Mouse (Mus musculus) embryo, embryonic 11 days (tissue): ENCODE results near the gene Cdk2ap1.
"Not testable (repeated sequence)": the region's sequence is repeated elsewhere in the genome, so short reads cannot be mapped to it uniquely, and the experiment has no call there.

ENCODE experiments used
- DNase-seq: peaks from one replicate; pipeline ENCODE4 v3.0.0-alpha.2; 2015

Gene Cdk2ap1

GRCm38 (mm10) chr5:124362982-124363381 lies at the start of gene Cdk2ap1:
Gene Cdk2ap1 (minus strand): TSS chr5:124363082.
- DNase-seq: not testable (repeated sequence)

- no peak for DNase-seq
Measured at GRCm38 (mm10) chr5:124412163-124412562, 49.3 kb upstream of the Cdk2ap1 start.

DNA sequence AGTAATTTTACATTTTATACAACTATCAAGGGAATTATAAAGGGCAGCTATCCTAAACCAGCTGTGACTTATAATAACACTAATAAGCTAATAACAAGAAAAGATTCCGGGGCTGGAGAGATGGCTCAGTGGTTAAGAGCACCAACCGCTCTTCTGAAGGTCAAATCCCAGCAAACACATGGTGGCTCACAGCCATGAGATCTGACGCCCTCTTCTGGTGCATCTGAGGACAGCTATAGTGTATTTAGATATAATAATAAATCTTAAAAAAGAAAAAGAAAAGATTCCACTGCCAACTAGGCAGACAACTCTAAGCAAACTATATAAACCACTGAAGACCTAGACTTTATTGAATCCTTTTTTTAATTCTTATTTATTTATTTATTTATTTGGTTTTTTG lies 47.9 kb upstream of the Cdk2ap1 start:
- DNase-seq: no peak

- DNase-seq: no peak
Measured at GRCm38 (mm10) chr5:124393726-124394125, 30.8 kb upstream of the Cdk2ap1 start.

- DNase-seq: no peak
Measured at GRCm38 (mm10) chr5:124392412-124392811, 29.5 kb upstream of the Cdk2ap1 start.

DNA sequence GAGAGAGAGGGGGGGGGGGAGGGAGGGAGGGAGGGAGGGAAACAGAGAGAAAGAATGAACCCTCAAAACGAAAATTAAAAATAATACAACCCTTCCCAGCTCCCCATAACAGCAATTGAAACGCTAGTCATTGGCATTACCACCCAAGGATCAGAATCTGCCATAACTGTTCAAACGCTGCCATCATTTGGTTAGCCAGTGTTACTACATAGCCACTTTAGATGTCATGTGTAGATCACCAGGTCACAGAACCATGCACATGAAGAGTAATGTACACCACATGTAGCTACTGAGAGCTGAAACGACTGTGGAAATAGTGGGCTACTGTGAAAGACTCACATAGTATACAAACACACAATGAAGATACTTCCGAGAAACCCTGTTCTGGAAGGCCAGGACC lies 25.1 kb upstream of the Cdk2ap1 start:
- DNase-seq: peak; percentile 33

- DNase-seq: no peak
Measured at GRCm38 (mm10) chr5:124380121-124380520, 17.2 kb upstream of the Cdk2ap1 start.

- DNase-seq: no peak
Measured at GRCm38 (mm10) chr5:124377149-124377548, 14.3 kb upstream of the Cdk2ap1 start.

DNA sequence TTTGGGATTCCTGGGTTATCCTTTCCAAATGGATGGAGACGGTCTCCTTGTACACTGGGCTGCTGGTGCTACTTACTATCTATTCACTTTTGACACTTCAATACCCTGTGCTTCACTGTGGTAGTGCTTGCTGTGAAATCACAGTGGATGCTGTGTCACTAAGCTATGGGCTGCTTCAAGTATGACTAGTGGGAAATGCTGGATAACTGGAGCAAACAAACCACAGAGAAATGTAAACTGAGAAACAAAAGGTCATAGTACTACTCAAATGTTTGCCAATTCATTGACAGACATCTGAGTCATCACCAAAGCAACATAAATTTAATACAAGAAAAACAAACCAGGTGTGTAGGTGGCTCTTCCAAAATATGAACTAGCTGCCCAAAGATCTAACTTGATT lies 13.5 kb upstream of the Cdk2ap1 start:
- DNase-seq: no peak

DNA sequence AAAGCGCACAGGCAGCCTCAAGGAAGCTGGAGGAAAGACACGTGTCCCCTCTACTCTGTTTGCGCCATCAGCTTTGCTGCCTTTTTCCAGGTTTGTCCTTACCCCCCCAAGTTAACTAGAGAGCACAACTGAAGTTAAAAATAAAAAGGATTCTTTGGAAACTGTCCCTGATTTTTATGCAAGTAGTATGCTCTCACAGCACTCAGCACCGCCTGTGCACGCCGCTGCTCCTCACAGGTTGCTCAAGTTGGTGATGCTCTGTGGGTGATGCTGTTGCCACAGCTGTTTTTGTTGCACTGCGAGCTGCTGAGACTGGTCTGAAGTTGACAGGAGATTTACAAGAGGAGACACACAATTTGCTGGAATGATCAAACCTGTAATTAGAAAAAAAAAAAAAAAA lies 11.4 kb upstream of the Cdk2ap1 start:
- DNase-seq: no peak

DNA sequence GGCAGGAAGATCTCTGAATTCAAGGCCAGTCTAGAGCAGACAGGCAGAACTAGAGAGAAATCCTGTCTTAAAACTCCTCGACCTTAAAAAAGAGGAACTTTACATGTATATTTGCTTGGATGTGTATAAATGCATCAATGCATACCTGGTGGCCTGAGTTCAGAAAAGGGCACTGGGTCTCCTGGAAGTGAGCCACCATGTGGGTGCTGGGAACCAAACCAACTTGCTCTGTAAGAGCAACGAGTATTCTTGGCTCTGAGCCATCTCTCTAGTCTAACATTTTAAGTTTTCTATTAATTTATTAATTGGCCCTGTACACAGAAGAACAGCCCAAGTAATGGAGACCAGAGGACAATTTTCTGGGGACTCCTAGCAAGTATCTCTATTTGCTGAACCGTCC lies 3.8 kb upstream of the Cdk2ap1 start:
- DNase-seq: no peak

GRCm38 (mm10) chr5:124365754-124366153 lies 2.9 kb upstream of the Cdk2ap1 start:
- DNase-seq: no peak

DNA sequence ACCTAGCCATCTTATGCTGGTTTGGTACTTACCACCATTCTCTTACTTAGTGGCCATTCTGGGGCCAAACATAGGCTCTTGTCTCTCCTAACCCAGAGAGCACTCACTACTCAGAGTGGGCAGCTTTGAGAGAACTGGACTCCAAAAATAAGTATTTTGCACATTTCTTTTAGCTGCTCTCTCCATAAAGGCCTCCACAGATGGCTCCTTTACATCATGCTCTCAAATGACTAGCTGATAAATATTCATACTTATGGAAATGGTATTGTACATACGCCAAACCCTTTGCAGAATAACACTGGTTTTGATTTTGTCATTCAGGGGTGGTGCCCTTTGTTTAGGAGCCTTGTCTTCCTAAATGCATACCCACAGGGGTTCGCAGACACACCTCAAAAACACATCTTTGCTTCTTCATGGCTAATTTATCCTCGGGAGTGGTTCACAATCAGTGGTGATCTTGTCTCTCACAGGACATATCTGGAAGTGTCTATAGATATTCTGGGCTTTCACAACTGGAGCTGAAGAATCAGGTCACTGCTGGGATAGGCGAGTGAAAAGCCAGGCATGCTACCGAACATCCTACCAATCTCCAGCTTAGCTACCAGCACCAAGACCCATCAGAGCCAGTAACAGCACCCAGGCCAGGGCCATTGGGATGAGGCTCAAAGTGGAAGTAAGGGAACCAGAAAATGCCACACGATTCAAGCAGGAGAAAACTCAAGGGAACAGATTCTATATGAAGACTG lies 1.5 kb upstream of the Cdk2ap1 start:
- no peak for DNase-seq

- no peak for DNase-seq
Measured at GRCm38 (mm10) chr5:124359641-124360040, 3.2 kb downstream of the Cdk2ap1 start.

- no peak for DNase-seq
Measured at GRCm38 (mm10) chr5:124356695-124357094, 6.2 kb downstream of the Cdk2ap1 start.

GRCm38 (mm10) chr5:124355425-124355959 lies 7.4 kb downstream of the Cdk2ap1 start:
- DNase-seq: no peak

- peak; percentile 79 for DNase-seq
Measured at GRCm38 (mm10) chr5:124354574-124355424, 8.1 kb downstream of the Cdk2ap1 start.

- peak; percentile 71 for DNase-seq
Measured at GRCm38 (mm10) chr5:124353726-124354547, 8.9 kb downstream of the Cdk2ap1 start.

DNA sequence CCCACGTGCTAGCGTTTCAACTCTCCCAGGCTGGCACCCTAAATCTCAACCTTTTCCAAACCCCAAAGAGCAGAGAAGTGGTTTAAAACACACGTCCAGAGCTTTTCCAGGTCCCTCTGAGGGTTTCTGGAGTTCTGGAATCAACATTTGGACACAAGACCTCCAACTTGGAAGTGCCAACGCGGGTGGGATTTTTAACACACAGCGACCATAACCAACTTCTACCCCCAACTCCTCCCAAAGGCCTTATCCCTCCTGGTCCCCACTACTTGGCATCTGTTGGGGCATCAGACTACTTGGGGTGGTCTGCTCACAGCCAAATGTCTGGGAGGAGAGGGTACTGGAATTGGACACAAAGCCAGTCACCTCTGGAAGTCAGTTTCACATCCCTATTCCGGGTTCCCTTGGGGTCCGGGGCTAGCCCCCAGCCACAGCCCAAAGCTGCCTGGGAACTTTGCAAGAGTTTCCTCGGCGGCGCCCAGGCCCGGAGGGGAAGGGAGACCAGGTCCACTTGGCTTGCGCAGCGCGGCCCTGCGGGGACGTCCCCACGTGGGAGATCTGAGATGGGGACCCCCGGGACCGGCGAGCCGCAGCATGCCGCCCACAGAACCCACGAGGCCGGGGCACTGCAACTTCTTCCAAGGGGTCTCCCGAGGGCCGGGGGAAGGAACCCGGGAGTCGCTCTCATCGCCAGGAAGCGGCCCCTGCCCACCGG lies 9.7 kb downstream of the Cdk2ap1 start:
- DNase-seq: peak; percentile 57

DNA sequence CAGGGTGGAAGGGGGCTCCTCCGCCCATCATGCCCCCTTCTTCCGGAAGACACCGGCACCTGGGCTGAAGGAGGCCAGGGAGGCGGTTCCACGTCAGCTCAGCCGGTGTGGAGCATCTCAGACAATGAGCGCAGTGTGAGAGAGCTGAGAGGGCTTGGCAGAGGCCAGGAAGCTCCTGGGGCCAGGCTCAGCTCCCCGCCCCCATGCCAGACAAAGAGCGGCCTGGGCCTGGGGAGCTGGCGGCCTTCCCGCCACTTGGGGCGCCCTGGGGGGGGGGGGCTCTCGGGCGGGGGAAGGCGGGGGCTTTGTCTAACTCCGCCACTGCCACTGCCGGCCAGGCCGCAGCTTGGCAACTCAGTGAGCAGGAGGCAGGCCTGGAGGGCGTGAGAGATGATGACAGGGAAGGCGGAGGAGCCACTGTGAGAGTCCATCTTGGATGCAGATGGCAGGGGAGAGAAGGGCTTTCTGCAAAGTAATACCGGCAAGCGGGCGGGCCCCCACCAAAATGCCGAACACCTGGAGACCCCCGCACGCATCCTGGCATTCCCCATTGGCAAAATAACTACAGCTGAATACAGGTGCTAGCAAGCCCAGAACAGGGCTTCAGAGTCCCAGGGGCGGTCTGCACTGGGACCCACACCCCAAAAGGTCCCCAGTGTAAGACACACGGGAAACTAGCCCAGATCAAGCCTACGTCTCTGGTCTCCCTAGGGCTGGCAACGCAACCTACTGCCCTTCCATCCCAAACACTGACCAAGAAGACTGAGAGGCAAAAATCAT lies 10.6 kb downstream of the Cdk2ap1 start:
- DNase-seq: peak; percentile 94

DNA sequence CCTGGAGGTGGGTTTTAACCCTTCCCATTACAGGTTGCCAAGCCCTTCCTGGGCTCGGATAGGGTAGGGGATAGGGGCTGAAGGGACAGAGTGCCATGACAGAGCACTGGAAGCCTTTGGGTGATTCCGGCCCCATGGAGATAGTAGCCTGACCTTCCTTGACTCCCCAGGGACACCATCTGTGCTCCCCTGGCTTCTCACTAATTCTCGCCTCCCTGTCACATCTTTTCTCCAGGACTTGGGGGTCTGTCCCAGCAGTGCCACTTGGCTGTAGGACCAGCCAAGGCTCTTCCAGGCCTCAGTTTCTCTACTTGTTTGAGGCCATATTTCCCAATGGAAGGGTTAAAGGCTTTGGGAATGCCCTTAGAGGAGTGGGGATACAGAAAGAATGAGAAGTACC lies 11.3 kb downstream of the Cdk2ap1 start:
- DNase-seq: no peak
